Mouse (Mus musculus) spleen, postnatal 0 days (tissue): ENCODE data around the gene Olfr1252. TPM values are rescaled to one million over a fixed set of nuclear protein-coding genes. Genes with fewer than 3 reads are reported as not detected.

Experiments used
- polyA plus RNA-seq: library from polyadenylated mRNA; unstranded; fragments of >200 nt; fragmentation: Nextera tagmentation; extraction: Ambion mirVana; gene quantifications from 2 replicates; pipeline ENCODE4 v1.2.1, GENCODE M21; 2015

The Olfr1252 gene
- polyA plus RNA-seq: not detected in 2 replicates

GRCm38 (mm10) chr2:89724912-89725311, at the start of gene Olfr1252:
Olfr1252 (minus strand) TSS chr2:89725012.

GRCm38 (mm10) chr2:89756990-89757389, 32.2 kb upstream of the Olfr1252 start, which contains the start of gene Olfr1253:
Olfr1253 (minus strand) TSS chr2:89757090.

GRCm38 (mm10) chr2:89671836-89672235, 53.0 kb downstream of the Olfr1252 start, which contains the start of gene Olfr1251:
Olfr1251 (minus strand) TSS chr2:89671936.

Other genes with a start within 250 kb of the Olfr1252 start
- gene Olfr1241, start 237.9 kb downstream of the Olfr1252 start, polyA plus RNA-seq: not detected in 2 replicates
- gene Olfr1242, start 226.7 kb downstream of the Olfr1252 start, polyA plus RNA-seq: not detected in 2 replicates
- gene Olfr1243, start 193.5 kb downstream of the Olfr1252 start, polyA plus RNA-seq: not detected in 2 replicates
- not detected in 2 replicates for gene Olfr1245, start 146.6 kb downstream of the Olfr1252 start, polyA plus RNA-seq
- gene Olfr1246, start 131.9 kb downstream of the Olfr1252 start, polyA plus RNA-seq: not detected in 2 replicates
- not detected in 2 replicates for gene Olfr1247, start 110.9 kb downstream of the Olfr1252 start, polyA plus RNA-seq
- not detected in 2 replicates for gene Olfr1248, start 106.8 kb downstream of the Olfr1252 start, polyA plus RNA-seq
- gene Olfr1249, start 90.0 kb downstream of the Olfr1252 start, polyA plus RNA-seq: not detected in 2 replicates
- not detected in 2 replicates for gene Olfr1250, start 63.5 kb downstream of the Olfr1252 start, polyA plus RNA-seq
- not detected in 2 replicates for gene Olfr1251, start 53.1 kb downstream of the Olfr1252 start, polyA plus RNA-seq
- gene Olfr1253, start 32.1 kb upstream of the Olfr1252 start, polyA plus RNA-seq: not detected in 2 replicates
- not detected in 2 replicates for gene Olfr1254, start 68.6 kb upstream of the Olfr1252 start, polyA plus RNA-seq
- gene Olfr1255, start 87.0 kb upstream of the Olfr1252 start, polyA plus RNA-seq: not detected in 2 replicates
- not detected in 2 replicates for gene Olfr1256, start 116.5 kb upstream of the Olfr1252 start, polyA plus RNA-seq
- not detected in 2 replicates for gene Olfr48, start 123.2 kb upstream of the Olfr1252 start, polyA plus RNA-seq
- gene Olfr1257, start 153.4 kb upstream of the Olfr1252 start, polyA plus RNA-seq: not detected in 2 replicates
- not detected in 2 replicates for gene Olfr1258, start 202.3 kb upstream of the Olfr1252 start, polyA plus RNA-seq
- gene Olfr1259, start 223.7 kb upstream of the Olfr1252 start, polyA plus RNA-seq: not detected in 2 replicates
- gene Olfr1260, start 249.3 kb upstream of the Olfr1252 start, polyA plus RNA-seq: not detected in 2 replicates